Mouse (Mus musculus): ENCODE data around the gene Trappc5.

DNA sequence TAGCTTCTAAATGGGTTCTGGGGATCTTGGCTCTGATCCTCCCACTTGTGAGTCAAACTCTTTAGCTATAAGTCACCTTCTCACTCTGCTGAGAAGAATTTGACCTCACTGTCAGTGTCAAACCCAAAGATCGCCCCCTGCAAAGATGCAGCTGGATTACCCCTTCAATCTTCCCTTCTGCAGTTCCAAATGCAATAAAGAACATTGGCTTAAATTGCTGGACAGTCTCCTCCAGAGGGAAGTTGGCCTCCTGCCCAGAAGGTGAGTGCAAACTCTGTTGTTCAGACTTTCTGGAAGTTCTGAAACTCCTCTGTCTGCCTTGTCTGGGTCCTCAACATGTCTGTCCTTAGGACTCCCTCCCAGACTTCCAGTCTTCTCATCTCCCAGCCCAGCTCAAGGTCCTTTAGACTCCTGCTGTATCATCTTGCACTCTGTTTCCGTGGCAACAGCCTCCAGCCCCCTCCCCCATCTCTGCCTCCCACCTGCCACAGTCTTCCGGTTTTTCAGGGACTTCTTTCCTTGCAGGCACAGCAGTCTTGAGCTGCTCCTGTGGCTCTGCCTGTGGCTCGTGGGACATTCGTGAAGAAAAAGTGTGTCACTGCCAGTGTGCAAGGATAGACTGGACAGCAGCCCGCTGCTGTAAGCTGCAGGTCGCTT, 19.2 kb upstream of the Trappc5 start:
- TF ChIP-seq POLR2A (IDR thresholded peaks at IDR 0.05; ENCODE audit: low read depth, low read length) = no peak
- TF ChIP-seq CTCF (IDR thresholded peaks at IDR 0.05; ENCODE audit: borderline replicate concordance, insufficient read depth, low read length) = no peak
